Mouse (Mus musculus): ENCODE measurements at regions not wholly inside any gene's neighbourhood (a gene's known extent, or its start where the extent isn't known, plus 50 kb on each side); places are given as distances from the start of the nearest gene placed in this dataset.
A peak's percentile ranks its signal among the peaks of the same experiment; 100 is the strongest.

- DNase-seq (ENCODE audit: low spot score in 2 of 2) = no peak
- no peak overlapping the region for H3K27ac ChIP-seq
- no peak overlapping the region for H3K4me3 ChIP-seq
- TF ChIP-seq CTCF (conservative IDR thresholded peaks at IDR 0.05) = no peak
Measured at GRCm38 (mm10) chr3:102353277-102353900, 116.3 kb upstream of the Ngf start.

GRCm38 (mm10) chr3:102346077-102346476, 123.6 kb upstream of the Ngf start:
- no peak overlapping the region for H3K27ac ChIP-seq
- no peak for DNase-seq (ENCODE audit: low spot score in 2 of 2)
- TF ChIP-seq CTCF (conservative IDR thresholded peaks at IDR 0.05) = no peak
- no peak overlapping the region for H3K4me3 ChIP-seq

- no peak for DNase-seq (ENCODE audit: low spot score in 2 of 2)
- TF ChIP-seq CTCF (conservative IDR thresholded peaks at IDR 0.05) = no peak
- H3K4me3 ChIP-seq = no peak overlapping the region
- H3K27ac ChIP-seq = no peak overlapping the region
Measured at GRCm38 (mm10) chr3:102345291-102345690, 124.4 kb upstream of the Ngf start.

GRCm38 (mm10) chr3:102340731-102341130, 129.0 kb upstream of the Ngf start:
- Histone ChIP-seq H3K27ac (no peak overlapping the region), H3K4me3 (no peak overlapping the region)
- TF ChIP-seq CTCF (conservative IDR thresholded peaks at IDR 0.05) = no peak
- DNase-seq (ENCODE audit: low spot score in 2 of 2) = no peak

GRCm38 (mm10) chr3:102337881-102338280, 131.8 kb upstream of the Ngf start:
- no peak for DNase-seq (ENCODE audit: low spot score in 2 of 2)
- TF ChIP-seq CTCF (conservative IDR thresholded peaks at IDR 0.05) = no peak
- Histone ChIP-seq H3K4me3 (no peak overlapping the region), H3K27ac (no peak overlapping the region)

- DNase-seq (ENCODE audit: low spot score in 2 of 2) = no peak
- TF ChIP-seq CTCF (conservative IDR thresholded peaks at IDR 0.05) = no peak
- Histone ChIP-seq H3K27ac (no peak overlapping the region), H3K4me3 (no peak overlapping the region)
Measured at GRCm38 (mm10) chr3:102336184-102336583, 131.7 kb upstream of the Vangl1 start.

GRCm38 (mm10) chr3:102335146-102335545, 130.7 kb upstream of the Vangl1 start:
- DNase-seq (ENCODE audit: low spot score in 2 of 2) = peak; percentile 12 to 55
- TF ChIP-seq CTCF (conservative IDR thresholded peaks at IDR 0.05) = peak; percentile 91
- Histone ChIP-seq H3K4me3 (no peak overlapping the region), H3K27ac (no peak overlapping the region)

GRCm38 (mm10) chr3:102332221-102332620, 127.7 kb upstream of the Vangl1 start:
- DNase-seq (ENCODE audit: low spot score in 2 of 2) = no peak
- Histone ChIP-seq H3K27ac (no peak overlapping the region), H3K4me3 (no peak overlapping the region)
- no peak for TF ChIP-seq CTCF (conservative IDR thresholded peaks at IDR 0.05)

- no peak for TF ChIP-seq CTCF (conservative IDR thresholded peaks at IDR 0.05)
- H3K27ac ChIP-seq = no peak overlapping the region
- H3K4me3 ChIP-seq = no peak overlapping the region
- DNase-seq (ENCODE audit: low spot score in 2 of 2) = no peak
Measured at GRCm38 (mm10) chr3:102319331-102319730, 114.8 kb upstream of the Vangl1 start.

GRCm38 (mm10) chr3:102316151-102316550, 111.7 kb upstream of the Vangl1 start:
- DNase-seq (ENCODE audit: low spot score in 2 of 2) = no peak
- no peak overlapping the region for H3K4me3 ChIP-seq
- no peak for TF ChIP-seq CTCF (conservative IDR thresholded peaks at IDR 0.05)

GRCm38 (mm10) chr3:102311482-102312225, 107.2 kb upstream of the Vangl1 start:
- no peak for DNase-seq (ENCODE audit: low spot score in 2 of 2)
- Histone ChIP-seq H3K4me3 (no peak overlapping the region), H3K27ac (no peak overlapping the region)
- no peak for TF ChIP-seq CTCF (conservative IDR thresholded peaks at IDR 0.05)

More at GRCm38 (mm10) chr3:102316151-102316550, 111.7 kb upstream of the Vangl1 start:
- H3K27ac ChIP-seq = no peak overlapping the region

- no peak for TF ChIP-seq CTCF (conservative IDR thresholded peaks at IDR 0.05)
Measured at GRCm38 (mm10) chr3:102310243-102310642, 105.8 kb upstream of the Vangl1 start.

GRCm38 (mm10) chr3:102309756-102310155, 105.3 kb upstream of the Vangl1 start:
- Histone ChIP-seq H3K4me3 (no peak overlapping the region), H3K27ac (no peak overlapping the region)
- TF ChIP-seq CTCF (conservative IDR thresholded peaks at IDR 0.05) = peak; percentile 91
- peak; percentile 46 to 70 for DNase-seq (ENCODE audit: low spot score in 2 of 2)

More at GRCm38 (mm10) chr3:102310243-102310642, 105.8 kb upstream of the Vangl1 start:
- no peak overlapping the region for H3K4me3 ChIP-seq
- DNase-seq (ENCODE audit: low spot score in 2 of 2) = no peak
- H3K27ac ChIP-seq = no peak overlapping the region

GRCm38 (mm10) chr3:102307656-102308055, 103.2 kb upstream of the Vangl1 start:
- TF ChIP-seq CTCF (conservative IDR thresholded peaks at IDR 0.05) = no peak; the same call in 1 of the 2 replicates
- H3K27ac ChIP-seq = no peak overlapping the region
- H3K4me3 ChIP-seq = no peak overlapping the region
- no peak for DNase-seq (ENCODE audit: low spot score in 2 of 2)

All from layer of hippocampus, adult 2 months (tissue).